Mouse (Mus musculus) brown adipose tissue, adult 24 weeks (tissue): ENCODE results near the gene Pgpep1. TPM values are rescaled to one million over a fixed set of nuclear protein-coding genes. Genes with fewer than 3 reads are reported as not detected.

ENCODE experiments used
- H3K27ac ChIP-seq: fragments of 200-500 bp; replicated peaks from 2 replicates; pipeline ENCODE4 v1.5.1; 2012; ENCODE audit warnings: low read depth, mild to moderate bottlenecking, low read length
- H3K4me1 ChIP-seq: fragments of 200-500 bp; 2 replicates; pipeline ENCODE4 v1.6.1; 2012; ENCODE audit warnings: low read length, mixed read lengths; ENCODE audit not compliant: control insufficient read depth, insufficient read depth, insufficient read length
- H3K4me3 ChIP-seq: fragments of 200-500 bp; 2 replicates; pipeline ENCODE4 v1.5.1; 2012; ENCODE audit warnings: low read depth, mild to moderate bottlenecking, low read length, moderate library complexity; ENCODE audit not compliant: insufficient read depth
- polyA plus RNA-seq: library from polyadenylated mRNA; stranded (reverse); fragments of >200 nt; gene quantifications from 2 replicates; pipeline ENCODE4 v1.2.4, GENCODE M21; 2012; ENCODE audit not compliant: missing spikeins, insufficient read depth, insufficient read length

The Pgpep1 gene
- 31.0 and 37.7 TPM in 2 replicates for polyA plus RNA-seq

DNA sequence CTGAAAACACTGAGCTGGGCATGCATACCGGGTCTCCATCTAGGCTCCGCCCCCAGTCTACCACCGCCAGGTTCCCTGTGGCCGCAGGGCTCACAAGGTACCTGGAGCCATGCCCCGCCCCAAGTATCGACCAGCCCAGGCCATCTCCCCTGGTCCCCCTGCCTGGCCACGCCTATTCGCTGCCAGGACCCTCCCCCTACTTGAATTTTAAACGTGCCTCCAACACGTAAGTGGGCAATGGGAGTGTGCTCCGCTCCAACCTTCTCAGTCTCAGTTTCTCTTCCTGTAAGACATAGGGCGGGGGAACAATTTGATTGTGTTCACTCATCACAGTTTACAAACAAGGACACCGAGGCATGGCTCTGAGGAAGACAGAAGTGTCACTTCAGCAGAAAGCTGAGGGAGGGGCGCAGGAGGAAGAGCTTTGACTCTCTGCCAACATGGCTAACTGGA, at the start of gene Pgpep1:
Pgpep1 (minus strand) TSS at position 116 of the 453 bp plus-strand sequence.
- peak within 1 kb of the TSS; percentile 84 for H3K4me3 ChIP-seq
- H3K27ac ChIP-seq, result peak within 1 kb of the TSS; percentile 48
- 0 out of 2 replicates have a peak, but pooled peaks cover 9% of the 10 kb centered on the region for H3K4me1 ChIP-seq

GRCm38 (mm10) chr8:70709794-70710193, 49.6 kb upstream of the Pgpep1 start:
- H3K4me1 ChIP-seq, result no peaks in the 10 kb centered on the region
- H3K27ac ChIP-seq, result no peak overlapping the region
- no peak overlapping the region for H3K4me3 ChIP-seq

DNA sequence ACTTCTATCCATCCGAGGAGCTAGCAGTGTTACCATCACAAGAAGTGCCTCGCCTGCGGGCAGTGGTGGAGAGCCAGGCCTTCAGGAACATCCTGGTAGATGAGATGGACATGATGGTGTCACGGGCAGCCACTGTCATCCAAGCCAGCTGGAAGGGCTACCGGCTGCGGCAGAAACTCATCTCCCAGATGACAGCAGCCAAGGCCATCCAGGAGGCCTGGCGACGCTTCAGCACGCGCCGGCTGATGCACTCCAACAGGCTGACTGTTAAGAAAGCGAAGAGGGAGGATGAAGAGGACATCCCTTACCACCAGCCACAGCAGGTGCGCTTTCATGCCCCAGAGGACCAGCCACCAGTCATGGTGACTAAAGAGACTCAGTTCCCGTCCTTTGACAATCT, 48.1 kb upstream of the Pgpep1 start:
- H3K27ac ChIP-seq, result no peak overlapping the region

DNA sequence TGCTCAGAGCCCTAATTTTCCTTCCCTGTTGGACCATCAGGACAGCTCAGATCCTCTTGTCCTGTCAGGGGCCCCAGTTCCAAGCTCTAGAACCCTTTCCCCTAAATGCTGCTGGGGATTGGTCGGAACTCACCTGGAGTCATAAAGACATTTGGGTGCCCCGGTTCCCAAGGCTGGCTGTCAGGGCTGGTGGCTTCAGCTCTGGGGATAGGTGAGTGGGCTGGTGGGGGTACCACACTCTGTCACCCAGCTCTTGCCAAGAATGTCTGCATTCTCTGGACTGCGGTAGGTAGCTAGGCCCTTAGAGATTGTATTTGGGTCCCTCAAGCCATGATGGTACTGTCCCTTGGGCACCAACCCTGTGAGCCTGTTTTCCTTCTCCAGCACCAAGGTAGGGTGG, 43.1 kb upstream of the Pgpep1 start, which contains the start of gene Iqcn:
Iqcn (plus strand) TSS at position 171 of the 400 bp plus-strand sequence.
- Histone ChIP-seq H3K4me3 (no peak within 1 kb of the TSS), H3K27ac (no peak within 1 kb of the TSS)

More for the DNA sequence above, 48.1 kb upstream of the Pgpep1 start:
- no peaks in the 10 kb centered on the region for H3K4me1 ChIP-seq
- no peak overlapping the region for H3K4me3 ChIP-seq

GRCm38 (mm10) chr8:70702842-70703182, 42.6 kb upstream of the Pgpep1 start:
- H3K27ac ChIP-seq, result no peak overlapping the region

More for the DNA sequence above, 43.1 kb upstream of the Pgpep1 start, which contains the start of gene Iqcn:
- H3K4me1 ChIP-seq, result no peaks in the 10 kb centered on the region

GRCm38 (mm10) chr8:70701982-70702841, 42.0 kb upstream of the Pgpep1 start:
- no peak overlapping the region for H3K27ac ChIP-seq
- H3K4me3 ChIP-seq, result no peak overlapping the region

More at GRCm38 (mm10) chr8:70702842-70703182, 42.6 kb upstream of the Pgpep1 start:
- Histone ChIP-seq H3K4me3 (no peak overlapping the region), H3K4me1 (peaks cover 3% of the 10 kb centered on the region; the same call in 1 of the 2 replicates)

GRCm38 (mm10) chr8:70701048-70701981, 41.1 kb upstream of the Pgpep1 start:
- 0 out of 2 replicates have a peak overlapping the region, but pooled peaks have one; percentile 4 for H3K27ac ChIP-seq
- peak overlapping the region; percentile 100 for H3K4me3 ChIP-seq
- peaks cover 13% of the 10 kb centered on the region for H3K4me1 ChIP-seq

More at GRCm38 (mm10) chr8:70701982-70702841, 42.0 kb upstream of the Pgpep1 start:
- H3K4me1 ChIP-seq, result peaks cover 9% of the 10 kb centered on the region; the same call in 1 of the 2 replicates

DNA sequence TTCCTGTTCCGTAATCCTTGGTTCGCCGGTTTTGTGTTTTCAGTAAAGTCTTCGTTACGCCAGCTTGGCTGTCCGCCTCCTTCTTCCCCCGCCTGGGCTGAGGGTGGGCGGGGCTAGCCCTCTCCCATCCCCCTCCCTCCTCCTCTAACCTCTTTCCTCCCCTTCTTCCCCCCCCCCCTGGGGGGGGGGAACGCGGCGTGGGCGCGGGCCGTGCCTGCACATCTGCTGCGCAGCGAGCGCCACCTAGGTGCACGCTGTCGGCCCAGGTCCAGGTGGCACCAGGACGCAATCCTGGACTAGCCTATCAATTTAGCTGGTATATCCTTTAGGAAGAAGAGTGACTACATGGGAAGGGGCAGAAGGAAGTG, 40.4 kb upstream of the Pgpep1 start:
- Histone ChIP-seq H3K27ac (peak overlapping the region; percentile 99; the same call in 1 of the 2 replicates), H3K4me3 (peak overlapping the region; percentile 100), H3K4me1 (peaks cover 19% of the 10 kb centered on the region)

- H3K4me3 ChIP-seq, result peak overlapping the region; percentile 100
- peaks cover 21% of the 10 kb centered on the region for H3K4me1 ChIP-seq
- peak overlapping the region; percentile 99 for H3K27ac ChIP-seq
Measured at GRCm38 (mm10) chr8:70699834-70700554, 39.8 kb upstream of the Pgpep1 start.

- Histone ChIP-seq H3K4me3 (peak overlapping the region; percentile 100), H3K27ac (peak overlapping the region; percentile 99), H3K4me1 (peaks cover 21% of the 10 kb centered on the region)
Measured at GRCm38 (mm10) chr8:70699116-70699833, 39.1 kb upstream of the Pgpep1 start.

GRCm38 (mm10) chr8:70698310-70699109, 38.3 kb upstream of the Pgpep1 start, which contains the start of gene Jund:
Gene Jund, plus strand, starts transcription at chr8:70698949.
- peak within 1 kb of the TSS; percentile 99 for H3K27ac ChIP-seq
- peak within 1 kb of the TSS; percentile 100 for H3K4me3 ChIP-seq
- H3K4me1 ChIP-seq, result peaks cover 21% of the 10 kb centered on the region

GRCm38 (mm10) chr8:70697366-70698250, 37.4 kb upstream of the Pgpep1 start:
- Histone ChIP-seq H3K27ac (peak overlapping the region; percentile 99), H3K4me3 (peak overlapping the region; percentile 79), H3K4me1 (peaks cover 21% of the 10 kb centered on the region)
